Mouse (Mus musculus) kidney, embryonic 14.5 days (tissue): ENCODE measurements around the gene Kctd5. TPM values are rescaled to one million over a fixed set of nuclear protein-coding genes. Genes with fewer than 3 reads are reported as not detected.

ENCODE experiments used
- ATAC-seq: fragments of 200-750 bp; cut with Nextera tagmentation; 2 replicates; pipeline ENCODE4 v1.8.0; 2017; ENCODE audit warnings: moderate number of reproducible peaks, mild to moderate bottlenecking, moderate TSS enrichment, moderate library complexity; ENCODE audit not compliant: low FRiP score, low TSS enrichment
- H3K27ac ChIP-seq: fragments of 300-500 bp; sonication (generic); 2 replicates; pipeline ENCODE4 v1.5.1; 2014; ENCODE audit warnings: low read depth, mild to moderate bottlenecking, low read length, moderate library complexity, mixed read lengths
- H3K27me3 ChIP-seq: fragments of 300-500 bp; sonication (generic); 2 replicates; pipeline ENCODE4 v1.6.1; 2014; ENCODE audit warnings: mild to moderate bottlenecking, low read length; ENCODE audit not compliant: control insufficient read depth, insufficient read depth
- H3K36me3 ChIP-seq: fragments of 300-500 bp; sonication (generic); 2 replicates; pipeline ENCODE4 v1.6.1; 2014; ENCODE audit warnings: low read length, mixed read lengths; ENCODE audit not compliant: control insufficient read depth, insufficient read depth
- H3K4me1 ChIP-seq: fragments of 300-500 bp; sonication (generic); 2 replicates; pipeline ENCODE4 v1.6.1; 2014; ENCODE audit warnings: low read length, mixed read lengths; ENCODE audit not compliant: control insufficient read depth, insufficient read depth
- H3K4me2 ChIP-seq: fragments of 300-500 bp; sonication (generic); replicated peaks from 2 replicates; pipeline ENCODE4 v1.6.1; 2014; ENCODE audit warnings: low read depth, mild to moderate bottlenecking, low read length
- H3K4me3 ChIP-seq: fragments of 300-500 bp; sonication (generic); 2 replicates; pipeline ENCODE4 v1.5.1; 2014; ENCODE audit warnings: mild to moderate bottlenecking, low read length
- H3K9ac ChIP-seq: fragments of 300-500 bp; sonication (generic); 2 replicates; pipeline ENCODE4 v1.6.1; 2014; ENCODE audit warnings: low read depth, mild to moderate bottlenecking, low read length, moderate library complexity
- H3K9me3 ChIP-seq: fragments of 300-500 bp; sonication (generic); 2 replicates; pipeline ENCODE4 v1.6.1; 2016; ENCODE audit warnings: low read length; ENCODE audit not compliant: control insufficient read depth
- WGBS: fragments of 180-500 bp; shearing (Covaris S2); extraction: QIAGEN DNeasy Blood & Tissue Kit; methylation state at CpG from one replicate; pipeline ENCODE4 v1.1.7; 2014; 5-methylcytosine and 5-hydroxymethylcytosine counted together
- microRNA-seq: library from miRNA; unstranded; fragments of <30 nt; microRNA quantifications from one replicate; pipeline ENCODE4, GENCODE M21; 2016
- polyA plus RNA-seq: library from polyadenylated mRNA; unstranded; fragments of >200 nt; fragmentation: Nextera tagmentation; extraction: Ambion mirVana; gene quantifications from 2 replicates; pipeline ENCODE4 v1.2.1, GENCODE M21; 2014

Gene Kctd5
- polyA plus RNA-seq, 1 experiment from 2014 or later, result 65.1 TPM

GRCm38 (mm10) chr17:24005049-24005448, 68.2 kb downstream of the Kctd5 start:
- no peak overlapping the region for H3K27ac ChIP-seq
- H3K9me3 ChIP-seq, result no peaks in the 10 kb centered on the region
- H3K27me3 ChIP-seq, result no peaks in the 10 kb centered on the region
- H3K4me3 ChIP-seq, result no peak overlapping the region
- ATAC-seq, result no peak
- WGBS, result 94% methylated on average over 3 of the region's 3 CpGs
- no peak overlapping the region for H3K9ac ChIP-seq
- H3K36me3 ChIP-seq, result no peaks in the 10 kb centered on the region
- no peaks in the 10 kb centered on the region for H3K4me1 ChIP-seq
- H3K4me2 ChIP-seq, result no peak overlapping the region

- Histone ChIP-seq H3K4me1 (no peaks in the 10 kb centered on the region), H3K4me2 (no peak overlapping the region), H3K27ac (no peak overlapping the region), H3K4me3 (no peak overlapping the region), H3K27me3 (no peaks in the 10 kb centered on the region), H3K9me3 (no peaks in the 10 kb centered on the region), H3K9ac (no peak overlapping the region), H3K36me3 (no peaks in the 10 kb centered on the region)
- WGBS, result 93% methylated on average over 14 of the region's 14 CpGs
- ATAC-seq, result no peak
These were observed 69.1 kb downstream of the Kctd5 start for GRCm38 (mm10) chr17:24004071-24004665.

- Histone ChIP-seq H3K36me3 (no peaks in the 10 kb centered on the region), H3K4me2 (no peak overlapping the region), H3K9me3 (no peaks in the 10 kb centered on the region), H3K27ac (no peak overlapping the region), H3K27me3 (no peaks in the 10 kb centered on the region), H3K9ac (no peak overlapping the region), H3K4me1 (no peaks in the 10 kb centered on the region), H3K4me3 (no peak overlapping the region)
- 45% methylated on average over 5 of the region's 5 CpGs for WGBS
- ATAC-seq, result no peak
These were observed 72.9 kb downstream of the Kctd5 start for GRCm38 (mm10) chr17:24000404-24000803.

- H3K27ac ChIP-seq, result no peak overlapping the region
These were observed 74.9 kb downstream of the Kctd5 start for GRCm38 (mm10) chr17:23998383-23998782.

GRCm38 (mm10) chr17:23997901-23998300, 75.4 kb downstream of the Kctd5 start, which contains the start of gene Prss22:
Gene Prss22, minus strand, starts transcription at chr17:23998100.
- no peaks in the 10 kb centered on the region for H3K4me1 ChIP-seq
- H3K36me3 ChIP-seq, result no peaks in the 10 kb centered on the region
- H3K4me2 ChIP-seq, result no peak within 1 kb of the TSS
- no peak within 1 kb of the TSS for H3K27ac ChIP-seq
- H3K4me3 ChIP-seq, result no peak within 1 kb of the TSS
- no peak within 1 kb of the TSS for H3K9ac ChIP-seq
- 82% methylated on average over 2 of the region's 2 CpGs for WGBS
- no peaks in the 10 kb centered on the region for H3K27me3 ChIP-seq
- no peak for ATAC-seq
- H3K9me3 ChIP-seq, result no peaks in the 10 kb centered on the region

More at GRCm38 (mm10) chr17:23998383-23998782, 74.9 kb downstream of the Kctd5 start:
- Histone ChIP-seq H3K4me2 (no peak overlapping the region), H3K4me1 (no peaks in the 10 kb centered on the region), H3K36me3 (no peaks in the 10 kb centered on the region), H3K4me3 (no peak overlapping the region), H3K9me3 (no peaks in the 10 kb centered on the region), H3K27me3 (no peaks in the 10 kb centered on the region), H3K9ac (no peak overlapping the region)
- ATAC-seq, result no peak
- 30% methylated on average over 6 of the region's 6 CpGs for WGBS

Small RNA genes lying within 50 kb of the gene (microRNA-seq; reads per million reads assigned to microRNA genes)
- not detected for gene Gm27700

Other genes starting within 250 kb of the Kctd5 start
- gene Elob, start 244.3 kb downstream of the Kctd5 start, polyA plus RNA-seq, result 982 and 1,429 TPM in 2 replicates
- gene Prss33, start 237.4 kb downstream of the Kctd5 start, polyA plus RNA-seq, result 0.26 and 0.41 TPM in 2 replicates
- gene Prss32, start 229.6 kb downstream of the Kctd5 start, polyA plus RNA-seq, result 0.14 TPM in 1 of 2 replicates, not detected in the other
- 3.1 and 3.9 TPM in 2 replicates for gene Prss41, start 229.3 kb downstream of the Kctd5 start, polyA plus RNA-seq
- gene Prss21, start 205.4 kb downstream of the Kctd5 start, polyA plus RNA-seq, result not detected in 2 replicates
- not detected in 2 replicates for gene Dcpp1, start 192.6 kb downstream of the Kctd5 start, polyA plus RNA-seq
- not detected in 2 replicates for gene Dcpp2, start 192.6 kb downstream of the Kctd5 start, polyA plus RNA-seq
- not detected in 2 replicates for gene Dcpp3, start 156.0 kb downstream of the Kctd5 start, polyA plus RNA-seq
- not detected in 2 replicates for gene Sbp, start 131.8 kb downstream of the Kctd5 start, polyA plus RNA-seq
- gene Sbpl, start 118.2 kb downstream of the Kctd5 start, polyA plus RNA-seq, result not detected in 2 replicates
- 0.26 and 0.30 TPM in 2 replicates for gene Prss30, start 92.9 kb downstream of the Kctd5 start, polyA plus RNA-seq
- 0.59 and 0.91 TPM in 2 replicates for gene Prss22, start 75.4 kb downstream of the Kctd5 start, polyA plus RNA-seq
- gene Prss27, start 35.3 kb downstream of the Kctd5 start, polyA plus RNA-seq, result not detected in 2 replicates
- 29.3 and 44.0 TPM in 2 replicates for gene Pdpk1, start 77.4 kb upstream of the Kctd5 start, polyA plus RNA-seq
- 33.0 and 37.5 TPM in 2 replicates for gene Amdhd2, start 90.3 kb upstream of the Kctd5 start, polyA plus RNA-seq
- 528 and 578 TPM in 2 replicates for gene Atp6v0c, start 96.2 kb upstream of the Kctd5 start, polyA plus RNA-seq
- 5.0 and 8.2 TPM in 2 replicates for gene Tbc1d24, start 132.1 kb upstream of the Kctd5 start, polyA plus RNA-seq
- 4.6 and 5.3 TPM in 2 replicates for gene Ntn3, start 136.0 kb upstream of the Kctd5 start, polyA plus RNA-seq
- 13.4 and 14.8 TPM in 2 replicates for gene Tedc2, start 147.4 kb upstream of the Kctd5 start, polyA plus RNA-seq
- 43.9 and 66.6 TPM in 2 replicates for gene Ccnf, start 178.0 kb upstream of the Kctd5 start, polyA plus RNA-seq